Mouse (Mus musculus): ENCODE measurements at regions not wholly inside any gene's neighbourhood (a gene's known extent, or its start where the extent isn't known, plus 50 kb on each side); places are given as distances from the start of the nearest gene placed in this dataset.

- DNase-seq (ENCODE audit: extremely low read depth) = no peak
- in situ Hi-C loops (cut with MboI; ENCODE audit: low pct_ligation_motif_present, low pct_unique_long_range_greater_than_20kb, low sequenced_read_pairs) = no loop called here
- Histone ChIP-seq H3K4me3 (replicated peaks in 1 of 3; ENCODE audit: low read depth in 2 of 3, low read length in 2 of 3, poor library complexity in 1 of 3) (no peak overlapping the region), H3K4me1 (ENCODE audit: control insufficient read depth in 1 of 2, insufficient read depth in 2 of 2) (no peaks in the 10 kb centered on the region), H3K36me3 (replicated peaks in 1 of 2; ENCODE audit: control insufficient read depth in 1 of 2, insufficient read depth in 1 of 2, low read length in 1 of 2) (no peaks in the 10 kb centered on the region), H3K4me2 (ENCODE audit: insufficient read depth, low read depth, poor library complexity, severe bottlenecking) (no peak overlapping the region), H3K79me2 (replicated peaks; ENCODE audit: control insufficient read depth, extremely low read depth, insufficient read depth, poor library complexity, severe bottlenecking) (no peaks in the 10 kb centered on the region), H3K9me3 (replicated peaks; ENCODE audit: low read length) (no peaks in the 10 kb centered on the region), H3K27me3 (replicated peaks) (no peaks in the 10 kb centered on the region), H3K9ac (ENCODE audit: insufficient read depth, low read depth) (no peak overlapping the region), H3K27ac (ENCODE audit: insufficient read depth, low read depth) (no peak overlapping the region)
- dilution Hi-C loops (cut with MboI; ENCODE audit: extremely low pct_ligation_motif_present, extremely low pct_unique_long_range_greater_than_20kb, low sequenced_read_pairs) = no loop called here
- no peak for TF ChIP-seq USF2 (conservative IDR thresholded peaks at IDR 0.05; ENCODE audit: low read depth, low read length)
- TF ChIP-seq JUND (conservative IDR thresholded peaks at IDR 0.05; ENCODE audit: low read depth, low read length) = no peak
- no peak for TF ChIP-seq PAX5 (IDR thresholded peaks at IDR 0.05; ENCODE audit: low read length)
- TF ChIP-seq MAZ (IDR thresholded peaks at IDR 0.05; ENCODE audit: low read depth, low read length) = no peak
- TF ChIP-seq CHD1 (IDR thresholded peaks at IDR 0.05; ENCODE audit: low read depth, low read length) = no peak
- TF ChIP-seq ZNF384 (IDR thresholded peaks at IDR 0.05; ENCODE audit: low read depth, low read length) = no peak
- TF ChIP-seq GABPA (IDR thresholded peaks at IDR 0.05; ENCODE audit: insufficient replicate concordance, low read depth, low read length) = no peak
These were observed 2725.8 kb downstream of the Gm37988 start for GRCm38 (mm10) chr1:7533506-7533905.

- Histone ChIP-seq H3K4me2 (ENCODE audit: insufficient read depth, low read depth, poor library complexity, severe bottlenecking) (no peak overlapping the region), H3K79me2 (replicated peaks; ENCODE audit: control insufficient read depth, extremely low read depth, insufficient read depth, poor library complexity, severe bottlenecking) (no peaks in the 10 kb centered on the region), H3K9ac (ENCODE audit: insufficient read depth, low read depth) (no peak overlapping the region), H3K36me3 (replicated peaks in 1 of 2; ENCODE audit: control insufficient read depth in 1 of 2, insufficient read depth in 1 of 2, low read length in 1 of 2) (no peaks in the 10 kb centered on the region), H3K4me1 (ENCODE audit: control insufficient read depth in 1 of 2, insufficient read depth in 2 of 2) (no peaks in the 10 kb centered on the region), H3K27me3 (replicated peaks) (no peaks in the 10 kb centered on the region), H3K27ac (ENCODE audit: insufficient read depth, low read depth) (no peak overlapping the region), H3K9me3 (replicated peaks; ENCODE audit: low read length) (no peaks in the 10 kb centered on the region), H3K4me3 (replicated peaks in 1 of 3; ENCODE audit: low read depth in 2 of 3, low read length in 2 of 3, poor library complexity in 1 of 3) (no peak overlapping the region)
- TF ChIP-seq RAD21 (IDR thresholded peaks at IDR 0.05; ENCODE audit: low read depth, low read length) (no peak), CHD2 (IDR thresholded peaks at IDR 0.05; ENCODE audit: low read length) (no peak), NRF1 (IDR thresholded peaks at IDR 0.05; ENCODE audit: low read depth, low read length) (no peak), KAT2A (IDR thresholded peaks at IDR 0.05; ENCODE audit: insufficient replicate concordance, low read length) (no peak), CHD1 (IDR thresholded peaks at IDR 0.05; ENCODE audit: low read depth, low read length) (no peak), PAX5 (IDR thresholded peaks at IDR 0.05; ENCODE audit: low read length) (no peak), JUN (IDR thresholded peaks at IDR 0.05; ENCODE audit: insufficient read depth, low read depth, low read length) (no peak), CTCF (conservative IDR thresholded peaks at IDR 0.05 in 1 of 2, IDR thresholded peaks at IDR 0.05 in 1 of 2; ENCODE audit: low read depth in 2 of 2, low read length in 2 of 2) (no peak), ZKSCAN1 (IDR thresholded peaks at IDR 0.05; ENCODE audit: borderline replicate concordance, low read depth, low read length) (no peak), ETS1 (conservative IDR thresholded peaks at IDR 0.05; ENCODE audit: low read depth, low read length) (no peak)
- dilution Hi-C loops (cut with MboI; ENCODE audit: extremely low pct_ligation_motif_present, extremely low pct_unique_long_range_greater_than_20kb, low sequenced_read_pairs) (no loop called here), in situ Hi-C loops (cut with MboI; ENCODE audit: low pct_ligation_motif_present, low pct_unique_long_range_greater_than_20kb, low sequenced_read_pairs) (no loop called here)
- no peak for DNase-seq (ENCODE audit: extremely low read depth)
These were observed 2727.5 kb downstream of the Gm37988 start for GRCm38 (mm10) chr1:7535191-7535590.
